ENCODE assay signal across 21 mouse cellular contexts in genomic region chr4:88175058-88175974, GRCm38 (mm10).
DNase-seq lines count a peak whose midpoint lies in the region; ATAC-seq and TF ChIP-seq lines count a peak whose summit lies in the region.
"Had no signal": no experiment of that assay in that cellular context is flagged by ENCODE, and none has a peak within 500 bp of the region (broad histone marks: within the 10 kb centered on the region; RNA-seq: fewer than 3 reads in every experiment).

No protein-coding gene starts in this region.

- H3K4me3 ChIP-seq in kidney, embryonic 14.5 days (ENCODE audit: low read length): no peak overlapping the region
- no peak overlapping the region for H3K4me3 ChIP-seq in kidney, postnatal 0 days (replicated peaks; ENCODE audit: low read depth, low read length)
- H3K4me3 ChIP-seq in neural tube, embryonic 13.5 days: no peak overlapping the region
- no peak overlapping the region for H3K4me3 ChIP-seq in neural tube, embryonic 15.5 days (replicated peaks)
- H3K4me3 ChIP-seq: embryonic facial prominence, embryonic 12.5 days; embryonic facial prominence, embryonic 15.5 days; gastrocnemius, adult 2 months; hindbrain, embryonic 15.5 days had no signal

- no peaks in the 10 kb centered on the region for H3K27me3 ChIP-seq in kidney, embryonic 14.5 days (ENCODE audit: control insufficient read depth, insufficient read depth, low read length)
- no peaks in the 10 kb centered on the region for H3K27me3 ChIP-seq in kidney, postnatal 0 days (ENCODE audit: insufficient read depth, low read length)
- no peaks in the 10 kb centered on the region for H3K27me3 ChIP-seq in neural tube, embryonic 13.5 days
- no peaks in the 10 kb centered on the region for H3K27me3 ChIP-seq in neural tube, embryonic 15.5 days (replicated peaks)
- H3K27me3 ChIP-seq: embryonic facial prominence, embryonic 12.5 days; embryonic facial prominence, embryonic 15.5 days; hindbrain, embryonic 15.5 days had no signal

- WGBS in kidney, embryonic 14.5 days: 57% methylated on average over 6 of the region's 6 CpGs
- WGBS in kidney, postnatal 0 days: 47% methylated on average over 6 of the region's 6 CpGs
- WGBS in neural tube, embryonic 13.5 days: 46% methylated on average over 6 of the region's 6 CpGs
- 35% methylated on average over 6 of the region's 6 CpGs for WGBS in neural tube, embryonic 15.5 days

- no peak for DNase-seq in kidney, postnatal 14 days
- DNase-seq in kidney, postnatal 0 days (ENCODE audit: low spot score): peak; percentile 49
- DNase-seq in kidney, adult 9 months: no peak
- no peak for DNase-seq in cerebellum, postnatal 4 days (ENCODE audit: low spot score in 2 of 2)
- DNase-seq: adrenal gland, postnatal 10 days; adrenal gland, postnatal 36 days; cerebellum, adult 18-20 months; cerebellum, adult 9-10 months; cerebellum, postnatal 14 days; forebrain, postnatal 0 days; gastrocnemius, adult 2 months; gastrocnemius, postnatal 14 days; heart, adult 11 months had no signal

- no peak overlapping the region for H3K27ac ChIP-seq in kidney, embryonic 14.5 days (ENCODE audit: low read depth, low read length)
- H3K27ac ChIP-seq in kidney, postnatal 0 days: no peak overlapping the region
- peak overlapping the region; percentile 33 for H3K27ac ChIP-seq in neural tube, embryonic 13.5 days (replicated peaks)
- H3K27ac ChIP-seq in neural tube, embryonic 15.5 days (replicated peaks): peak overlapping the region; percentile 56
- H3K27ac ChIP-seq: embryonic facial prominence, embryonic 12.5 days; embryonic facial prominence, embryonic 15.5 days; gastrocnemius, adult 2 months had no signal

- H3K9ac ChIP-seq in kidney, embryonic 14.5 days (ENCODE audit: low read depth, low read length): no peak overlapping the region
- H3K9ac ChIP-seq in kidney, postnatal 0 days (ENCODE audit: low read depth, low read length): no peak overlapping the region
- no peak overlapping the region for H3K9ac ChIP-seq in neural tube, embryonic 13.5 days
- H3K9ac ChIP-seq in neural tube, embryonic 15.5 days (replicated peaks): no peak overlapping the region
- H3K9ac ChIP-seq: embryonic facial prominence, embryonic 12.5 days; embryonic facial prominence, embryonic 15.5 days; forebrain, postnatal 0 days; hindbrain, embryonic 15.5 days had no signal

- no peaks in the 10 kb centered on the region for H3K36me3 ChIP-seq in kidney, embryonic 14.5 days (ENCODE audit: control insufficient read depth, insufficient read depth, low read length)
- no peaks in the 10 kb centered on the region for H3K36me3 ChIP-seq in kidney, postnatal 0 days (ENCODE audit: insufficient read depth, low read length)
- no peaks in the 10 kb centered on the region; the same call in 1 of the 2 replicates for H3K36me3 ChIP-seq in neural tube, embryonic 13.5 days
- no peaks in the 10 kb centered on the region for H3K36me3 ChIP-seq in neural tube, embryonic 15.5 days
- H3K36me3 ChIP-seq: embryonic facial prominence, embryonic 12.5 days; embryonic facial prominence, embryonic 15.5 days; hindbrain, embryonic 15.5 days had no signal

- ATAC-seq in kidney, embryonic 14.5 days (ENCODE audit: low FRiP score, low TSS enrichment): peak; percentile 73
- ATAC-seq in kidney, postnatal 0 days (replicated peaks; ENCODE audit: low FRiP score, low read depth): no peak
- ATAC-seq in neural tube, embryonic 13.5 days (ENCODE audit: low read depth): peak; percentile 79
- peak; percentile 64 for ATAC-seq in neural tube, embryonic 15.5 days (ENCODE audit: low FRiP score)
- ATAC-seq: forebrain, embryonic 14.5 days; forebrain, postnatal 0 days had no signal

- H3K9me3 ChIP-seq in kidney, embryonic 14.5 days (ENCODE audit: control insufficient read depth, low read length): no peaks in the 10 kb centered on the region
- no peaks in the 10 kb centered on the region for H3K9me3 ChIP-seq in kidney, postnatal 0 days (replicated peaks; ENCODE audit: low read length)
- no peaks in the 10 kb centered on the region for H3K9me3 ChIP-seq in neural tube, embryonic 13.5 days
- no peaks in the 10 kb centered on the region for H3K9me3 ChIP-seq in neural tube, embryonic 15.5 days (replicated peaks)
- H3K9me3 ChIP-seq: embryonic facial prominence, embryonic 12.5 days; embryonic facial prominence, embryonic 15.5 days; hindbrain, embryonic 15.5 days had no signal

- no peak overlapping the region for H3K4me2 ChIP-seq in kidney, embryonic 14.5 days (replicated peaks; ENCODE audit: low read depth, low read length)
- no peak overlapping the region for H3K4me2 ChIP-seq in kidney, postnatal 0 days (ENCODE audit: low read length)
- H3K4me2 ChIP-seq in neural tube, embryonic 13.5 days: no peak overlapping the region
- no peak overlapping the region for H3K4me2 ChIP-seq in neural tube, embryonic 15.5 days
- H3K4me2 ChIP-seq: embryonic facial prominence, embryonic 12.5 days; embryonic facial prominence, embryonic 15.5 days; heart, embryonic 11.5 days; hindbrain, embryonic 15.5 days had no signal

- H3K4me1 ChIP-seq in kidney, embryonic 14.5 days (ENCODE audit: control insufficient read depth, insufficient read depth, low read length): 0 out of 2 replicates have a peak, but pooled peaks cover 2% of the 10 kb centered on the region
- no peaks in the 10 kb centered on the region; the same call in 1 of the 2 replicates for H3K4me1 ChIP-seq in kidney, postnatal 0 days (replicated peaks; ENCODE audit: insufficient read depth, low read length)
- H3K4me1 ChIP-seq in neural tube, embryonic 13.5 days (replicated peaks): peaks cover 20% of the 10 kb centered on the region
- peaks cover 15% of the 10 kb centered on the region for H3K4me1 ChIP-seq in neural tube, embryonic 15.5 days
- H3K4me1 ChIP-seq: embryonic facial prominence, embryonic 12.5 days; embryonic facial prominence, embryonic 15.5 days had no signal

- TF ChIP-seq CTCF in kidney, postnatal 0 days (IDR thresholded peaks at IDR 0.05; ENCODE audit: low read depth): no peak

Comparison
In these comparisons a context has a peak if more than half of its experiments do, and no peak if none do; other contexts are left out.
1. H3K27ac ChIP-seq: peak in neural tube, embryonic 13.5 days (single experiment) and neural tube, embryonic 15.5 days (single experiment); none in kidney, embryonic 14.5 days (single experiment) and kidney, postnatal 0 days (single experiment).